Mouse (Mus musculus) bone marrow macrophage, adult 2 months (primary cell): ENCODE measurements around the gene Sap18b.

Experiments used
- CTCF ChIP-seq: IDR thresholded peaks from 2 replicates; pipeline ENCODE4 v1.5.1; 2012; ENCODE audit warnings: low read depth, mild to moderate bottlenecking, low read length, moderate library complexity
- POLR2A ChIP-seq: IDR thresholded peaks from 2 replicates; pipeline ENCODE4 v1.6.1; 2012; ENCODE audit warnings: mild to moderate bottlenecking, low read depth, low read length, borderline replicate concordance

DNA sequence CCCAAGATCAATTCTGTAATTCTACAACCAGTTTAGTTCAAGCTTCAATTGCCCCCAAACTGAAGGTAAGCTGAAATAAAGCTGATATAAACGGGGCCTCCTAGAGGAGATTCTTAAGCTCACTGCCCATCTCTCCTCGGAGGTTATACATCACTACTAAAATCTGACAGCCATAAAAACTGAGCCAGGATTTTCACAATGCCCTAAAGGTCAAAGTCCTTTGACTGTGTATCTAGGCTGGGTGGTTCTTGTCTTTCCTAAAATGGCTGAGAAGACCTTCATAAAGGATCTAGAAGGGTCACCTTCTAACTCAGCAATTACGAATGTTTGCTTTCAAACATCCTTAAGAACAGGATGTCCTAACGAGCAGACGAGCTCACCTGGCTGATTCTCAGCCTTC, 16.0 kb upstream of the Sap18b start:
- TF ChIP-seq POLR2A: no peak
- no peak for TF ChIP-seq CTCF
